Mouse (Mus musculus) bone marrow, adult 2 months (tissue): ENCODE measurements around the gene Ahcyl2. TPM values are rescaled to one million over a fixed set of nuclear protein-coding genes. Genes with fewer than 3 reads are reported as not detected.

Experiments
- H3K27ac ChIP-seq: fragments of 200-500 bp; 2 replicates; pipeline ENCODE4 v1.5.1; 2012; ENCODE audit warnings: low read depth, mild to moderate bottlenecking, control low read depth, inconsistent platforms, low read length; ENCODE audit not compliant: control insufficient read depth, poor library complexity, insufficient read depth
- H3K4me1 ChIP-seq: fragments of 200-500 bp; 2 replicates; pipeline ENCODE4 v1.6.1; 2011; ENCODE audit warnings: low read length; ENCODE audit not compliant: control insufficient read depth, insufficient read depth
- H3K4me3 ChIP-seq: fragments of 200-500 bp; replicated peaks from 2 replicates; pipeline ENCODE3; 2011; ENCODE audit warnings: mild to moderate bottlenecking, low read depth, low read length, control low read depth; ENCODE audit not compliant: control insufficient read depth
- CTCF ChIP-seq: fragments of 200-500 bp; IDR thresholded peaks from 2 replicates; pipeline ENCODE4 v1.5.1; 2011; ENCODE audit warnings: low read length, control low read depth; ENCODE audit not compliant: control insufficient read depth, insufficient read depth
- POLR2A ChIP-seq: fragments of 200-500 bp; IDR thresholded peaks from 2 replicates; pipeline ENCODE4 v1.6.1; 2011; ENCODE audit warnings: low read depth, mild to moderate bottlenecking, control low read depth, low read length, borderline replicate concordance; ENCODE audit not compliant: control insufficient read depth
- WGBS: fragments of 180-500 bp; shearing (Covaris S2); methylation state at CpG from one replicate; pipeline ENCODE4 v1.1.7; 2018; 5-methylcytosine and 5-hydroxymethylcytosine counted together
- polyA plus RNA-seq: library from polyadenylated mRNA; stranded (reverse); fragments of >200 nt; gene quantifications from 2 replicates; pipeline ENCODE4 v1.2.4, GENCODE M21; 2011; ENCODE audit warnings: low replicate concordance; ENCODE audit not compliant: missing spikeins, insufficient read depth, insufficient read length

Ahcyl2 gene
- polyA plus RNA-seq, 1 experiment: 13.9 TPM

GRCm38 (mm10) chr6:29838531-29838930 lies 70.7 kb downstream of the Ahcyl2 start:
- H3K4me3 ChIP-seq: no peak overlapping the region
- no peaks in the 10 kb centered on the region for H3K4me1 ChIP-seq
- TF ChIP-seq CTCF: no peak
- TF ChIP-seq POLR2A: no peak
- H3K27ac ChIP-seq: no peak overlapping the region
- 73% methylated on average over 3 of the region's 3 CpGs for WGBS

- Histone ChIP-seq H3K27ac (no peak overlapping the region), H3K4me3 (no peak overlapping the region), H3K4me1 (no peaks in the 10 kb centered on the region)
- WGBS: 83% methylated on average over 1 of the region's 1 CpGs
- TF ChIP-seq POLR2A (no peak), CTCF (no peak)
Measured at GRCm38 (mm10) chr6:29840008-29840407, 72.2 kb downstream of the Ahcyl2 start.

- 85% methylated on average over 2 of the region's 2 CpGs for WGBS
- TF ChIP-seq POLR2A (no peak), CTCF (no peak)
Measured at GRCm38 (mm10) chr6:29841461-29841860, 73.7 kb downstream of the Ahcyl2 start.

GRCm38 (mm10) chr6:29847643-29848166 lies 79.9 kb downstream of the Ahcyl2 start:
- TF ChIP-seq POLR2A (no peak), CTCF (no peak)
- 74% methylated on average over 5 of the region's 5 CpGs for WGBS
- Histone ChIP-seq H3K27ac (no peak overlapping the region), H3K4me3 (no peak overlapping the region), H3K4me1 (no peaks in the 10 kb centered on the region)

More at GRCm38 (mm10) chr6:29841461-29841860, 73.7 kb downstream of the Ahcyl2 start:
- no peaks in the 10 kb centered on the region for H3K4me1 ChIP-seq
- H3K4me3 ChIP-seq: no peak overlapping the region
- H3K27ac ChIP-seq: no peak overlapping the region

GRCm38 (mm10) chr6:29848808-29849207 lies 81.0 kb downstream of the Ahcyl2 start:
- 32% methylated on average over 3 of the region's 3 CpGs for WGBS
- Histone ChIP-seq H3K27ac (no peak overlapping the region), H3K4me3 (no peak overlapping the region), H3K4me1 (no peaks in the 10 kb centered on the region)
- TF ChIP-seq CTCF (no peak), POLR2A (no peak)

- Histone ChIP-seq H3K4me3 (no peak overlapping the region), H3K27ac (no peak overlapping the region), H3K4me1 (no peaks in the 10 kb centered on the region)
- WGBS: 73% methylated on average over 1 of the region's 1 CpGs
- TF ChIP-seq CTCF (no peak), POLR2A (no peak)
Measured at GRCm38 (mm10) chr6:29850096-29850495, 82.3 kb downstream of the Ahcyl2 start.

GRCm38 (mm10) chr6:29850747-29851146 lies 82.9 kb downstream of the Ahcyl2 start:
- H3K4me3 ChIP-seq: no peak overlapping the region
- H3K27ac ChIP-seq: no peak overlapping the region
- TF ChIP-seq POLR2A (no peak), CTCF (no peak)
- no peaks in the 10 kb centered on the region for H3K4me1 ChIP-seq
- WGBS: 81% methylated on average over 2 of the region's 2 CpGs

- 83% methylated on average over 3 of the region's 3 CpGs for WGBS
- H3K27ac ChIP-seq: no peak overlapping the region
- TF ChIP-seq CTCF (no peak), POLR2A (no peak)
- no peak overlapping the region for H3K4me3 ChIP-seq
- H3K4me1 ChIP-seq: no peaks in the 10 kb centered on the region
Measured at GRCm38 (mm10) chr6:29851873-29852272, 84.1 kb downstream of the Ahcyl2 start.
